Mouse (Mus musculus): ENCODE data around the gene Mxra8. TPM values are rescaled to one million over a fixed set of nuclear protein-coding genes. Genes with fewer than 3 reads are reported as not detected.
A peak's percentile ranks its signal among the peaks of the same experiment; 100 is the strongest.

Mxra8 gene
- polyA plus RNA-seq, 1 experiment, result 87.5 TPM

GRCm38 (mm10) chr4:155863001-155863400, 23.5 kb downstream of the Mxra8 start, which contains the start of gene Tas1r3:
Tas1r3 (minus strand) TSS chr4:155863362.
- no peak within 1 kb of the TSS for H3K4me3 ChIP-seq
- TF ChIP-seq TCF12 (IDR thresholded peaks at IDR 0.05; ENCODE audit: insufficient read depth, poor library complexity, severe bottlenecking) (no peak), POLR2AphosphoS2 (IDR thresholded peaks at IDR 0.05; ENCODE audit: insufficient read length, low read depth) (peak; percentile 8)
- no peaks in the 10 kb centered on the region for H3K27me3 ChIP-seq (ENCODE audit: control insufficient read depth, insufficient read depth, insufficient read length)
- H3K36me3 ChIP-seq (ENCODE audit: control insufficient read depth, insufficient read depth), result peaks cover 4% of the 10 kb centered on the region
- no peaks in the 10 kb centered on the region for H3K79me2 ChIP-seq (ENCODE audit: control insufficient read depth, insufficient read depth)
- no peak within 1 kb of the TSS for H3ac ChIP-seq (ENCODE audit: control insufficient read depth, insufficient read length)
- no peak within 1 kb of the TSS for H3K4me2 ChIP-seq (ENCODE audit: low read depth)

GRCm38 (mm10) chr4:155868614-155869298, 29.3 kb downstream of the Mxra8 start:
- H3ac ChIP-seq (ENCODE audit: control insufficient read depth, insufficient read length), result peak overlapping the region; percentile 75
- H3K4me3 ChIP-seq, result peak overlapping the region; percentile 94
- H3K27me3 ChIP-seq (ENCODE audit: control insufficient read depth, insufficient read depth, insufficient read length), result no peaks in the 10 kb centered on the region
- H3K36me3 ChIP-seq (ENCODE audit: control insufficient read depth, insufficient read depth), result peaks cover 6% of the 10 kb centered on the region
- peaks cover 22% of the 10 kb centered on the region for H3K79me2 ChIP-seq (ENCODE audit: control insufficient read depth, insufficient read depth)
- TF ChIP-seq POLR2AphosphoS2 (IDR thresholded peaks at IDR 0.05; ENCODE audit: insufficient read length, low read depth) (no peak), SRF (IDR thresholded peaks at IDR 0.05; ENCODE audit: control insufficient read depth, insufficient read length, low read depth) (no peak), USF1 (IDR thresholded peaks at IDR 0.05; ENCODE audit: low read depth) (no peak), MAX (IDR thresholded peaks at IDR 0.05; ENCODE audit: low read depth) (no peak), POLR2A (IDR thresholded peaks at IDR 0.05; ENCODE audit: insufficient read length, low read depth) (no peak), TCF3 (IDR thresholded peaks at IDR 0.05; ENCODE audit: insufficient read length, low read depth) (no peak), MYOD1 (IDR thresholded peaks at IDR 0.05; ENCODE audit: control insufficient read depth in 1 of 3, insufficient read length in 2 of 3, low read depth in 2 of 3) (no peak), TCF12 (IDR thresholded peaks at IDR 0.05; ENCODE audit: insufficient read depth, poor library complexity, severe bottlenecking) (no peak), REST (IDR thresholded peaks at IDR 0.05; ENCODE audit: insufficient read depth, insufficient read length) (no peak), MYOG (IDR thresholded peaks at IDR 0.05; ENCODE audit: control insufficient read depth in 1 of 3, insufficient read depth in 1 of 3, insufficient read length in 2 of 3, low read depth in 2 of 3) (no peak), E2F4 (IDR thresholded peaks at IDR 0.05; ENCODE audit: insufficient read depth) (no peak), CEBPB (IDR thresholded peaks at IDR 0.05; ENCODE audit: insufficient read depth, poor library complexity, severe bottlenecking) (no peak)
- H3K4me2 ChIP-seq (ENCODE audit: low read depth), result peak overlapping the region; percentile 95

GRCm38 (mm10) chr4:155869317-155870033, 30.0 kb downstream of the Mxra8 start, which contains the start of the genes Cptp and Ints11:
Cptp (minus strand) TSS chr4:155869440.
Ints11 (plus strand) TSS chr4:155869546.
- peak within 1 kb of the TSS; percentile 94 for H3K4me3 ChIP-seq
- H3K4me2 ChIP-seq (ENCODE audit: low read depth), result peak within 1 kb of the TSS; percentile 95
- peak; percentile 72 for TF ChIP-seq POLR2AphosphoS2 (IDR thresholded peaks at IDR 0.05; ENCODE audit: insufficient read length, low read depth)
- peak; percentile 77 for TF ChIP-seq POLR2A (IDR thresholded peaks at IDR 0.05; ENCODE audit: insufficient read length, low read depth)
- TF ChIP-seq E2F4 (IDR thresholded peaks at IDR 0.05; ENCODE audit: insufficient read depth), result peak; percentile 27
- no peak for TF ChIP-seq MYOD1 (IDR thresholded peaks at IDR 0.05; ENCODE audit: control insufficient read depth in 1 of 3, insufficient read length in 2 of 3, low read depth in 2 of 3)
- TF ChIP-seq TCF3 (IDR thresholded peaks at IDR 0.05; ENCODE audit: insufficient read length, low read depth), result no peak
- H3K27me3 ChIP-seq (ENCODE audit: control insufficient read depth, insufficient read depth, insufficient read length), result no peaks in the 10 kb centered on the region
- peaks cover 22% of the 10 kb centered on the region for H3K79me2 ChIP-seq (ENCODE audit: control insufficient read depth, insufficient read depth)
- peak within 1 kb of the TSS; percentile 75 for H3ac ChIP-seq (ENCODE audit: control insufficient read depth, insufficient read length)
- H3K36me3 ChIP-seq (ENCODE audit: control insufficient read depth, insufficient read depth), result peaks cover 6% of the 10 kb centered on the region

GRCm38 (mm10) chr4:155871404-155871803, 31.9 kb downstream of the Mxra8 start:
- TF ChIP-seq REST (IDR thresholded peaks at IDR 0.05; ENCODE audit: insufficient read depth, insufficient read length) (no peak), CEBPB (IDR thresholded peaks at IDR 0.05; ENCODE audit: insufficient read depth, poor library complexity, severe bottlenecking) (no peak), E2F4 (IDR thresholded peaks at IDR 0.05; ENCODE audit: insufficient read depth) (no peak), MYOG (IDR thresholded peaks at IDR 0.05; ENCODE audit: control insufficient read depth in 1 of 3, insufficient read depth in 1 of 3, insufficient read length in 2 of 3, low read depth in 2 of 3) (no peak), TCF12 (IDR thresholded peaks at IDR 0.05; ENCODE audit: insufficient read depth, poor library complexity, severe bottlenecking) (no peak), USF1 (IDR thresholded peaks at IDR 0.05; ENCODE audit: low read depth) (no peak), MYOD1 (IDR thresholded peaks at IDR 0.05; ENCODE audit: control insufficient read depth in 1 of 3, insufficient read length in 2 of 3, low read depth in 2 of 3) (no peak), SRF (IDR thresholded peaks at IDR 0.05; ENCODE audit: control insufficient read depth, insufficient read length, low read depth) (no peak), POLR2A (IDR thresholded peaks at IDR 0.05; ENCODE audit: insufficient read length, low read depth) (no peak), TCF3 (IDR thresholded peaks at IDR 0.05; ENCODE audit: insufficient read length, low read depth) (no peak), MAX (IDR thresholded peaks at IDR 0.05; ENCODE audit: low read depth) (no peak), POLR2AphosphoS2 (IDR thresholded peaks at IDR 0.05; ENCODE audit: insufficient read length, low read depth) (no peak)
- H3K79me2 ChIP-seq (ENCODE audit: control insufficient read depth, insufficient read depth), result peaks cover 22% of the 10 kb centered on the region
- no peak overlapping the region for H3ac ChIP-seq (ENCODE audit: control insufficient read depth, insufficient read length)
- no peaks in the 10 kb centered on the region for H3K27me3 ChIP-seq (ENCODE audit: control insufficient read depth, insufficient read depth, insufficient read length)
- H3K4me3 ChIP-seq, result no peak overlapping the region
- peak overlapping the region; percentile 4 for H3K4me2 ChIP-seq (ENCODE audit: low read depth)
- H3K36me3 ChIP-seq (ENCODE audit: control insufficient read depth, insufficient read depth), result peaks cover 12% of the 10 kb centered on the region

Measured in myocyte (in vitro differentiated cells).